Comparison of ENCODE assay signal across 8 mouse cellular contexts in genomic region chr1:89467321-89468069, GRCm38 (mm10). TPM values are rescaled to one million over a fixed set of nuclear protein-coding genes. Genes with fewer than 3 reads are reported as not detected.
DNase-seq lines count a peak whose midpoint lies in the region; ATAC-seq lines count a peak whose summit lies in the region.

No protein-coding gene starts in this region.

- H3K4me3 ChIP-seq in heart, embryonic 13.5 days: no peak overlapping the region
- H3K4me3 ChIP-seq in limb, embryonic 12.5 days (replicated peaks): no peak overlapping the region
- no peak overlapping the region for H3K4me3 ChIP-seq in midbrain, embryonic 12.5 days

- H3K4me2 ChIP-seq in heart, embryonic 13.5 days: peak overlapping the region; percentile 22; the same call in 1 of the 2 replicates
- no peak overlapping the region for H3K4me2 ChIP-seq in limb, embryonic 12.5 days
- no peak overlapping the region for H3K4me2 ChIP-seq in midbrain, embryonic 12.5 days (replicated peaks)

- H3K4me1 ChIP-seq in heart, embryonic 13.5 days: peaks cover 86% of the 10 kb centered on the region
- H3K4me1 ChIP-seq in limb, embryonic 12.5 days (replicated peaks): peaks cover 86% of the 10 kb centered on the region
- peaks cover 72% of the 10 kb centered on the region for H3K4me1 ChIP-seq in midbrain, embryonic 12.5 days

- peak; percentile 55 for DNase-seq in retina, postnatal 1 day
- no peak for DNase-seq in retina, embryonic 14.5 days (ENCODE audit: low spot score)
- DNase-seq in frontal cortex, postnatal 36 days (ENCODE audit: low spot score in 2 of 2): no peak
- no peak for DNase-seq in right cerebral cortex, postnatal 14 days

- ATAC-seq in heart, embryonic 13.5 days (ENCODE audit: extremely low read depth, insufficient number of reproducible peaks, low FRiP score, low TSS enrichment): 0 out of 2 replicates have a peak, but pooled peaks have one; percentile 17
- ATAC-seq in limb, embryonic 12.5 days (ENCODE audit: insufficient number of reproducible peaks, insufficient read depth, low FRiP score, low TSS enrichment, low read depth): no peak
- peak; percentile 50; the same call in 1 of the 2 replicates for ATAC-seq in midbrain, embryonic 12.5 days (ENCODE audit: low FRiP score, low read depth)
- ATAC-seq in erythroblast, adult 5-6 weeks (replicated peaks; ENCODE audit: low FRiP score, poor library complexity, severe bottlenecking): no peak

- no peaks in the 10 kb centered on the region for H3K9me3 ChIP-seq in heart, embryonic 13.5 days
- H3K9me3 ChIP-seq in limb, embryonic 12.5 days: no peaks in the 10 kb centered on the region
- H3K9me3 ChIP-seq in midbrain, embryonic 12.5 days: no peaks in the 10 kb centered on the region

- H3K36me3 ChIP-seq in heart, embryonic 13.5 days: no peaks in the 10 kb centered on the region
- no peaks in the 10 kb centered on the region; the same call in 1 of the 2 replicates for H3K36me3 ChIP-seq in limb, embryonic 12.5 days
- no peaks in the 10 kb centered on the region for H3K36me3 ChIP-seq in midbrain, embryonic 12.5 days

- WGBS in heart, embryonic 13.5 days: 27% methylated on average over 6 of the region's 6 CpGs
- WGBS in limb, embryonic 12.5 days: 51% methylated on average over 6 of the region's 6 CpGs
- 27% methylated on average over 6 of the region's 6 CpGs for WGBS in midbrain, embryonic 12.5 days

- H3K27me3 ChIP-seq in heart, embryonic 13.5 days (replicated peaks): no peaks in the 10 kb centered on the region
- H3K27me3 ChIP-seq in limb, embryonic 12.5 days: no peaks in the 10 kb centered on the region
- no peaks in the 10 kb centered on the region for H3K27me3 ChIP-seq in midbrain, embryonic 12.5 days

- peak overlapping the region; percentile 60 for H3K27ac ChIP-seq in heart, embryonic 13.5 days (replicated peaks)
- 0 out of 2 replicates have a peak overlapping the region, but pooled peaks have one; percentile 12 for H3K27ac ChIP-seq in limb, embryonic 12.5 days
- peak overlapping the region; percentile 49; the same call in 1 of the 2 replicates for H3K27ac ChIP-seq in midbrain, embryonic 12.5 days (replicated peaks)

- no peak overlapping the region; the same call in 1 of the 2 replicates for H3K9ac ChIP-seq in heart, embryonic 13.5 days
- H3K9ac ChIP-seq in limb, embryonic 12.5 days (replicated peaks): no peak overlapping the region
- no peak overlapping the region for H3K9ac ChIP-seq in midbrain, embryonic 12.5 days (replicated peaks)

RNA-seq across cellular contexts. Expression of gene Agap1, which starts 12.9 kb away (rescaled TPM):
- polyA plus RNA-seq in heart, embryonic 13.5 days (2015; fragmentation: Nextera tagmentation; extraction: Ambion mirVana): 7.1 TPM in 2 replicates
- 23.1 and 23.4 TPM in 2 replicates for polyA plus RNA-seq in limb, embryonic 12.5 days (2016; fragmentation: Nextera tagmentation; extraction: Ambion mirVana)
- polyA plus RNA-seq in midbrain, embryonic 12.5 days (2016; fragmentation: Nextera tagmentation; extraction: Ambion mirVana): 61.9 and 91.4 TPM in 2 replicates
- total RNA-seq in erythroblast, adult 5-6 weeks (2015; ENCODE audit: low replicate concordance): 5.9 and 8.3 TPM in 2 replicates
- 4.9 and 6.0 TPM in 2 replicates for total RNA-seq in erythroblast, adult 5-6 weeks (2017; ENCODE audit: low replicate concordance)

Comparison
In these comparisons a context has a peak if more than half of its experiments do, and no peak if none do; other contexts are left out.
1. ATAC-seq: peak in heart, embryonic 13.5 days (single experiment) and midbrain, embryonic 12.5 days (single experiment); none in limb, embryonic 12.5 days (single experiment) and erythroblast, adult 5-6 weeks (single experiment).
2. Peak in every context shown above with its lines, with median percentiles within 50 percentile points of each other: H3K27ac ChIP-seq.